Mouse (Mus musculus): ENCODE measurements around the gene Rnf227. TPM values are rescaled to one million over a fixed set of nuclear protein-coding genes. Genes with fewer than 3 reads are reported as not detected.

Rnf227 gene
- polyA plus RNA-seq, 1 experiment from 2014 or later: 18.3 TPM

- DNase-seq (ENCODE audit: low spot score): no peak
- no peaks in the 10 kb centered on the region for H3K27me3 ChIP-seq (ENCODE audit: insufficient read depth, low read length)
- 27% methylated on average over 8 of the region's 8 CpGs for WGBS
- H3K4me3 ChIP-seq (replicated peaks; ENCODE audit: low read depth, low read length): peak overlapping the region; percentile 20; the same call in 1 of the 2 replicates
- H3K9me3 ChIP-seq (replicated peaks; ENCODE audit: low read length): no peaks in the 10 kb centered on the region
- H3K9ac ChIP-seq (ENCODE audit: low read depth, low read length): 0 out of 2 replicates have a peak overlapping the region, but pooled peaks have one; percentile 18
- peak overlapping the region; percentile 89 for H3K4me2 ChIP-seq (ENCODE audit: low read length)
- H3K4me1 ChIP-seq (replicated peaks; ENCODE audit: insufficient read depth, low read length): peaks cover 26% of the 10 kb centered on the region
- H3K27ac ChIP-seq: peak overlapping the region; percentile 100
- H3K36me3 ChIP-seq (ENCODE audit: insufficient read depth, low read length): peaks cover 34% of the 10 kb centered on the region
- TF ChIP-seq CTCF (IDR thresholded peaks at IDR 0.05; ENCODE audit: low read depth): no peak
- no peak for ATAC-seq (replicated peaks; ENCODE audit: low FRiP score, low read depth)
These were observed 24.1 kb downstream of the Rnf227 start for GRCm38 (mm10) chr11:69364376-69364775.

GRCm38 (mm10) chr11:69364910-69365309, 24.6 kb downstream of the Rnf227 start:
- H3K36me3 ChIP-seq (ENCODE audit: insufficient read depth, low read length): peaks cover 29% of the 10 kb centered on the region
- DNase-seq (ENCODE audit: low spot score): peak; percentile 95

GRCm38 (mm10) chr11:69365722-69366121, 25.5 kb downstream of the Rnf227 start:
- ATAC-seq (replicated peaks; ENCODE audit: low FRiP score, low read depth) (no peak), DNase-seq (ENCODE audit: low spot score) (no peak)
- peaks cover 26% of the 10 kb centered on the region for H3K4me1 ChIP-seq (replicated peaks; ENCODE audit: insufficient read depth, low read length)
- H3K4me3 ChIP-seq (replicated peaks; ENCODE audit: low read depth, low read length): peak overlapping the region; percentile 99
- WGBS: 13% methylated on average over 6 of the region's 6 CpGs
- H3K9me3 ChIP-seq (replicated peaks; ENCODE audit: low read length): no peaks in the 10 kb centered on the region
- peak overlapping the region; percentile 61 for H3K9ac ChIP-seq (ENCODE audit: low read depth, low read length)
- peaks cover 21% of the 10 kb centered on the region for H3K36me3 ChIP-seq (ENCODE audit: insufficient read depth, low read length)
- no peak for TF ChIP-seq CTCF (IDR thresholded peaks at IDR 0.05; ENCODE audit: low read depth)
- no peaks in the 10 kb centered on the region for H3K27me3 ChIP-seq (ENCODE audit: insufficient read depth, low read length)
- H3K27ac ChIP-seq: peak overlapping the region; percentile 100
- H3K4me2 ChIP-seq (ENCODE audit: low read length): peak overlapping the region; percentile 89

More at GRCm38 (mm10) chr11:69364910-69365309, 24.6 kb downstream of the Rnf227 start:
- no peaks in the 10 kb centered on the region for H3K9me3 ChIP-seq (replicated peaks; ENCODE audit: low read length)
- peak overlapping the region; percentile 89 for H3K4me2 ChIP-seq (ENCODE audit: low read length)
- H3K27me3 ChIP-seq (ENCODE audit: insufficient read depth, low read length): no peaks in the 10 kb centered on the region
- H3K4me3 ChIP-seq (replicated peaks; ENCODE audit: low read depth, low read length): peak overlapping the region; percentile 20; the same call in 1 of the 2 replicates
- peak overlapping the region; percentile 100 for H3K27ac ChIP-seq
- no peak for TF ChIP-seq CTCF (IDR thresholded peaks at IDR 0.05; ENCODE audit: low read depth)
- H3K4me1 ChIP-seq (replicated peaks; ENCODE audit: insufficient read depth, low read length): peaks cover 26% of the 10 kb centered on the region
- peak overlapping the region; percentile 61 for H3K9ac ChIP-seq (ENCODE audit: low read depth, low read length)
- 0% methylated on average over 6 of the region's 6 CpGs for WGBS
- peak; percentile 61 for ATAC-seq (replicated peaks; ENCODE audit: low FRiP score, low read depth)

GRCm38 (mm10) chr11:69366157-69366854, 26.0 kb downstream of the Rnf227 start:
- H3K27ac ChIP-seq: peak overlapping the region; percentile 100
- H3K36me3 ChIP-seq (ENCODE audit: insufficient read depth, low read length): peaks cover 15% of the 10 kb centered on the region
- peak overlapping the region; percentile 99 for H3K4me3 ChIP-seq (replicated peaks; ENCODE audit: low read depth, low read length)
- no peaks in the 10 kb centered on the region for H3K9me3 ChIP-seq (replicated peaks; ENCODE audit: low read length)
- WGBS: under 1% methylated on average over 26 of the region's 26 CpGs
- H3K4me1 ChIP-seq (replicated peaks; ENCODE audit: insufficient read depth, low read length): peaks cover 31% of the 10 kb centered on the region
- ATAC-seq (replicated peaks; ENCODE audit: low FRiP score, low read depth) (peak; percentile 72), DNase-seq (ENCODE audit: low spot score) (peak; percentile 100)
- peak overlapping the region; percentile 89 for H3K4me2 ChIP-seq (ENCODE audit: low read length)
- H3K9ac ChIP-seq (ENCODE audit: low read depth, low read length): peak overlapping the region; percentile 61
- H3K27me3 ChIP-seq (ENCODE audit: insufficient read depth, low read length): no peaks in the 10 kb centered on the region
- TF ChIP-seq CTCF (IDR thresholded peaks at IDR 0.05; ENCODE audit: low read depth): peak; percentile 20

DNA sequence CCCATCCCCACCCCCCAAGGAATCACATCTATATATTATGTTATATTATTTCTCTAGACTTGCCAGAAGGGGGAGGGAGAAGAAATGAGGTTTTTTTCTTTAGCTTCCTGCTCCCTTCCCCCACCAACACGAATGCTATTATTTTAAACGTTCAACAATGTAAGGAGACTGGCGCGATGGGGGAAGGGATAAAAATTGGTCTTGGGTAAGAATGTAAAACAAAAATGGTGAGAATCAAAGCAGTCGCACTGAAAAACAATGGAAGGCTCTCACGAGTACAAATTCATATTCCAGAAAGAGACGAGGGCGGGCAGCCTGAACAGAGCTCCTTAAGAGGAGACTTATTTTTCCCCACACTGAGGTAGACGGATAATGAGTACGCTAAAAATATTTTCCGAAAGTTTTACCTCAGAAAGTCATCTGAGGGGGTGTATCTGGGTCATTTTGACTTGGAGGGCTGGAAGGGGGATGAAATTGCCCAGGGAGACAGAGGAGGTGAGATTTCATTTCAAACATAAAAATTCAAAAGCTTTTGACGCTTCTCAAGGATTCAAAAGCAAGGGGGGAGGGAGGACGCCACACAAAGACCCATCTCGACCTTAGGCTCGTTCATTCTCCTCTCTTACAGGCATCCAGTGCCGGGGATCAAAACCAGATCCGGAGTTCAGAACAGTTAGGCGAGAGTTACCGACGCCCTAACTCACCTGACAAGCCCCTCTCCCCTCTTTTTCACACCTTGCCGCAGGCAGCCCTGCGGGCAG, 26.8 kb downstream of the Rnf227 start:
- Histone ChIP-seq H3K9me3 (replicated peaks; ENCODE audit: low read length) (no peaks in the 10 kb centered on the region), H3K27me3 (ENCODE audit: insufficient read depth, low read length) (no peaks in the 10 kb centered on the region), H3K27ac (peak overlapping the region; percentile 100), H3K4me3 (replicated peaks; ENCODE audit: low read depth, low read length) (peak overlapping the region; percentile 99), H3K9ac (ENCODE audit: low read depth, low read length) (peak overlapping the region; percentile 100), H3K4me1 (replicated peaks; ENCODE audit: insufficient read depth, low read length) (peaks cover 38% of the 10 kb centered on the region), H3K36me3 (ENCODE audit: insufficient read depth, low read length) (peaks cover 8% of the 10 kb centered on the region; the same call in 1 of the 2 replicates), H3K4me2 (ENCODE audit: low read length) (peak overlapping the region; percentile 89)
- no peak for ATAC-seq (replicated peaks; ENCODE audit: low FRiP score, low read depth)
- DNase-seq (ENCODE audit: low spot score): peak; percentile 57
- WGBS: 1% methylated on average over 22 of the region's 22 CpGs
- TF ChIP-seq CTCF (IDR thresholded peaks at IDR 0.05; ENCODE audit: low read depth): peak; percentile 22; the same call in 1 of the 2 replicates
